Mouse (Mus musculus): ENCODE measurements around the gene Shbg. TPM values are rescaled to one million over a fixed set of nuclear protein-coding genes. Genes with fewer than 3 reads are reported as not detected.

The Shbg gene
- total and polyA plus RNA-seq, 2 experiments, result 0.18 TPM; not detected in 1

DNA sequence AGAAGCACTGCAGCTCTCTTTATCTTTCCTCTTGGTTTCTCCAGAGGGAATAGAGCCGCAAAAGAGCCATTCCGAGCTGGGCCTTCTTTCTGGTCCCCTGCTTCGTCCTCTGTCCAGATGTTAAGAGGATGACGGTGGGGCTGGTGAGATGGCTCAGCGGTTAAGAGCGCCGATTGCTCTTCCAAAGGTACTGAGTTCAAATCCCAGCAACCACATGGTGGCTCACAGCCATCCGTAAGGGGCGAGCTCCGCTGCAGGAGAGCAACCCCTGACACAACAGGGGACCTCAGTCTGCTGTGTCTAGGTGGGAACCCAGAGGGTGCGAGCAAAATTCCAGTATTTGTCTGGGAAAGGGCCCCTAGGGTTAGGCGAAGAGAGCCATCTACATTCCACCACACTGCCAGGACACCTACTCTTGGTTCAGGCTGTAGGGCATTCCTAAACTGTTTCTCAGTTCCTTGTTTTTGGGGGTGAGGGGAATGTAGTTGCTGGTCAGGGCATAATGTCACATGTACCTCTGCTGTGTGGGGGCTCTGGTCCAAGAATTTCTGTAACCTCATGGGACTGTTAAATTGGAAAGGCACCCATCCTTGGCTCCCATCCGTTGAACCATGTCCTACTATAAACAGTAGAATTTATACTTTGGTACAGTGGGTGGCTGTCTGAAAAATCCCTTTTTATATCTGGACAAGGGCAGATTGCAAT lies 45.4 kb upstream of the Shbg start:
- peaks cover 9% of the 10 kb centered on the region for H3K4me1 ChIP-seq (ENCODE audit: control insufficient read depth, insufficient read depth, low read length)
- no peaks in the 10 kb centered on the region; the same call in 1 of the 2 replicates for H3K79me2 ChIP-seq (ENCODE audit: control insufficient read depth, insufficient read depth, low read length)
- H3K4me3 ChIP-seq (ENCODE audit: insufficient read depth, low read depth, low read length), result peak overlapping the region; percentile 65
- H3K9ac ChIP-seq (ENCODE audit: low read depth, low read length), result peak overlapping the region; percentile 28
- peak; percentile 44 for DNase-seq (ENCODE audit: extremely low read depth, low read depth, low spot score)
- no peak for TF ChIP-seq CTCF (IDR thresholded peaks at IDR 0.05; ENCODE audit: low read depth, low read length)
- no peak for TF ChIP-seq POLR2A (IDR thresholded peaks at IDR 0.05; ENCODE audit: extremely low read depth, insufficient read depth, low read length)
- WGBS, result 65% methylated on average over 13 of the region's 13 CpGs
- H3K27ac ChIP-seq (replicated peaks; ENCODE audit: insufficient read depth, low read depth, low read length), result peak overlapping the region; percentile 70
- no peaks in the 10 kb centered on the region for H3K27me3 ChIP-seq (ENCODE audit: control insufficient read depth, insufficient read depth, low read length)
- peaks cover 10% of the 10 kb centered on the region; the same call in 1 of the 2 replicates for H3K36me3 ChIP-seq (ENCODE audit: control insufficient read depth, insufficient read depth, low read length)

DNA sequence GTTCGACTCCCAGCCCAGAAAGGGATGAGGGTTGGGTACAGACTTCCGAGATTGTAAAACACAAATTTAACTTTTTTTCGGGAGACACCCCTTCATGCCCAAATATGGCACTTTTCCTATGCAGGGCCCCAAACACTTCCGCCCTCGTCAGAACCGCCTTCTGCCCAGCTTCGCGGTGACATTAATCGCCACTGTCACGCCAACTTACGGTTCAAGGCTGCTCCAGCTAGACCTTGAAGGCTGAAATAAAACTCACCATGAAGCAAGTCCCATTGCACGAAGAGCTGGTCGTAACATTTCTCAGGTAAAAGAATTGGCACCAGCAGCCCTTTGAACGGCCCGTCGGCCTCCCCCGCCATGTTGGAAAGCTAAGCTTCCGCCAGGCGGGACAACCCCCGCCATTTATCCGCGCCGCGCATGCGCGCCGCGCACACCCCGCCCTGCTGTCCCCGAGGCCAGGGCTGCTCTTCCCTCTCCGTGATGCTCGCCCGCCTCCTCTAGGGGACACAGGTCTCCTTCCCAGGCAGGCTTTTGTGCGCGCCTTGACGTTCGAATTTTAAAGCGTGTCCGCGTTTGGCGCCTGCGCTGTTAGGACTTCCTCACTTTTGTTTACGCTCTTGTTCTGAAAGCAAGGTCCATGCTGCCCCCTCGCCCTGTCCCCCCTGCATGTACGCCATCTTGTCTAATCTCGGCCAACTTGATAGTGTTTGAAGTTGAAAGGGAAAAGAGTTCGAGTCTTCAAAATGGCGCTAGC lies 44.7 kb upstream of the Shbg start, which contains the start of gene Mpdu1:
Mpdu1 (minus strand) TSS at position 430 of the 754 bp plus-strand sequence.
- under 1% methylated on average over 48 of the region's 48 CpGs for WGBS
- Histone ChIP-seq H3K4me3 (ENCODE audit: insufficient read depth, low read depth, low read length) (peak within 1 kb of the TSS; percentile 65), H3K27ac (replicated peaks; ENCODE audit: insufficient read depth, low read depth, low read length) (peak within 1 kb of the TSS; percentile 87), H3K9ac (ENCODE audit: low read depth, low read length) (peak within 1 kb of the TSS; percentile 79), H3K79me2 (ENCODE audit: control insufficient read depth, insufficient read depth, low read length) (no peaks in the 10 kb centered on the region; the same call in 1 of the 2 replicates), H3K36me3 (ENCODE audit: control insufficient read depth, insufficient read depth, low read length) (peaks cover 3% of the 10 kb centered on the region; the same call in 1 of the 2 replicates), H3K4me1 (ENCODE audit: control insufficient read depth, insufficient read depth, low read length) (peaks cover 9% of the 10 kb centered on the region), H3K27me3 (ENCODE audit: control insufficient read depth, insufficient read depth, low read length) (no peaks in the 10 kb centered on the region)
- DNase-seq (ENCODE audit: extremely low read depth, low read depth, low spot score), result peak; percentile 83
- peak; percentile 53 for TF ChIP-seq CTCF (IDR thresholded peaks at IDR 0.05; ENCODE audit: low read depth, low read length)
- peak; percentile 82; the same call in 1 of the 2 replicates for TF ChIP-seq POLR2A (IDR thresholded peaks at IDR 0.05; ENCODE audit: extremely low read depth, insufficient read depth, low read length)

- 20% methylated on average over 3 of the region's 3 CpGs for WGBS
- H3K79me2 ChIP-seq (ENCODE audit: control insufficient read depth, insufficient read depth, low read length), result no peaks in the 10 kb centered on the region; the same call in 1 of the 2 replicates
- TF ChIP-seq POLR2A (IDR thresholded peaks at IDR 0.05; ENCODE audit: extremely low read depth, insufficient read depth, low read length) (no peak), CTCF (IDR thresholded peaks at IDR 0.05; ENCODE audit: low read depth, low read length) (no peak)
- peak overlapping the region; percentile 65 for H3K4me3 ChIP-seq (ENCODE audit: insufficient read depth, low read depth, low read length)
- no peaks in the 10 kb centered on the region for H3K27me3 ChIP-seq (ENCODE audit: control insufficient read depth, insufficient read depth, low read length)
- H3K36me3 ChIP-seq (ENCODE audit: control insufficient read depth, insufficient read depth, low read length), result no peaks in the 10 kb centered on the region
- peak overlapping the region; percentile 87 for H3K27ac ChIP-seq (replicated peaks; ENCODE audit: insufficient read depth, low read depth, low read length)
- H3K4me1 ChIP-seq (ENCODE audit: control insufficient read depth, insufficient read depth, low read length), result peaks cover 9% of the 10 kb centered on the region
- peak overlapping the region; percentile 79; the same call in 1 of the 2 replicates for H3K9ac ChIP-seq (ENCODE audit: low read depth, low read length)
- DNase-seq (ENCODE audit: extremely low read depth, low read depth, low spot score), result peak; percentile 72
Observed at GRCm38 (mm10) chr11:69661221-69661881, 43.6 kb upstream of the Shbg start.

GRCm38 (mm10) chr11:69657462-69657881 lies 39.8 kb upstream of the Shbg start:
- WGBS, result 86% methylated on average over 15 of the region's 15 CpGs
- Histone ChIP-seq H3K4me1 (ENCODE audit: control insufficient read depth, insufficient read depth, low read length) (peaks cover 5% of the 10 kb centered on the region), H3K79me2 (ENCODE audit: control insufficient read depth, insufficient read depth, low read length) (no peaks in the 10 kb centered on the region; the same call in 1 of the 2 replicates), H3K27me3 (ENCODE audit: control insufficient read depth, insufficient read depth, low read length) (no peaks in the 10 kb centered on the region), H3K27ac (replicated peaks; ENCODE audit: insufficient read depth, low read depth, low read length) (no peak overlapping the region), H3K36me3 (ENCODE audit: control insufficient read depth, insufficient read depth, low read length) (peaks cover 3% of the 10 kb centered on the region; the same call in 1 of the 2 replicates), H3K4me3 (ENCODE audit: insufficient read depth, low read depth, low read length) (no peak overlapping the region), H3K9ac (ENCODE audit: low read depth, low read length) (no peak overlapping the region)
- TF ChIP-seq CTCF (IDR thresholded peaks at IDR 0.05; ENCODE audit: low read depth, low read length), result peak; percentile 9; the same call in 1 of the 2 replicates
- TF ChIP-seq POLR2A (IDR thresholded peaks at IDR 0.05; ENCODE audit: extremely low read depth, insufficient read depth, low read length), result no peak
- DNase-seq (ENCODE audit: extremely low read depth, low read depth, low spot score), result no peak

DNA sequence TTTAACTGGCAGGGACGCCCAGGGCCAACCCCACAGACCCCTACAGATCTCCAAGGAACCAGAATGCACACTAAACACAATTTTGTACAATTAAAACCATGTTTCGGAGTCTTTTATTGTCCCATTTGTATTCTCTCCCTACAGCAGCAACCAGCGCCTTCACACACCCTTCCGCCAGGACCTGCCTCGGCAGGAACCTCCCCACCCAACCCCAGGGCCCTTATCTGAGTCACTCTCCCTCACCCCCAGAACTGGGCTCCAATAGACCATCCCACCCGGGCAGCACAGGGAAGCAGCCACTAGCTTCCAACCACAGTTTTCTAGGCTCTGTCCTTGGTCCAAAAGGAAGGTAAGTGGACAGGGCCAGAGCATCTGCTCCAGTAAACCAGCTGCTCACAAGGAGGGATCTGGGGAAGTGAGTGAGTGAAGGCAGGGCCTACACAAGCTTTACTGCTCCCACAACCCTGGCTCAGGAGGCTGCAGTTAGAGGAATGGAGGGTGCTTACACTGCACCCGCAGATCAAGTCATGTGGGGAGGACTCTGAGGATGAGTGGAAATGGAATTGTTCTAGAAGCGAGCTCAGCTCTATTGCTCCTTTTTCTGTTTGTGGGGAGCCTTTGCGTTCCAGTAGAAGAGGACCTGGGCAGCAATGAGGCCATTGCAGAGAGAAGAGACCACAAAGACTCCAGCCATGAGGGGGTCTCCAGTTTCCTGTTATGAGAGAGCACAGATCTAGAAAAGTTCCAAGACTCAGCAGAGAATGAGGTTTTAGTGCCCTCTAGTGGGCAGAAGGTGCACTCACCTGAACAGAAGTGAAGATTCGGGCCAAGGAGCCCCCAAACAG lies 39.1 kb upstream of the Shbg start:
- Histone ChIP-seq H3K36me3 (ENCODE audit: control insufficient read depth, insufficient read depth, low read length) (peaks cover 8% of the 10 kb centered on the region; the same call in 1 of the 2 replicates), H3K79me2 (ENCODE audit: control insufficient read depth, insufficient read depth, low read length) (no peaks in the 10 kb centered on the region; the same call in 1 of the 2 replicates), H3K4me1 (ENCODE audit: control insufficient read depth, insufficient read depth, low read length) (peaks cover 5% of the 10 kb centered on the region), H3K27ac (replicated peaks; ENCODE audit: insufficient read depth, low read depth, low read length) (no peak overlapping the region), H3K4me3 (ENCODE audit: insufficient read depth, low read depth, low read length) (no peak overlapping the region), H3K27me3 (ENCODE audit: control insufficient read depth, insufficient read depth, low read length) (no peaks in the 10 kb centered on the region), H3K9ac (ENCODE audit: low read depth, low read length) (no peak overlapping the region)
- DNase-seq (ENCODE audit: extremely low read depth, low read depth, low spot score), result no peak
- no peak for TF ChIP-seq POLR2A (IDR thresholded peaks at IDR 0.05; ENCODE audit: extremely low read depth, insufficient read depth, low read length)
- TF ChIP-seq CTCF (IDR thresholded peaks at IDR 0.05; ENCODE audit: low read depth, low read length), result peak; percentile 67
- WGBS, result 81% methylated on average over 10 of the region's 10 CpGs

All from liver, adult 2 months (tissue).